Mouse (Mus musculus): ENCODE results near the gene Mtrr.
"Not testable (repeated sequence)": the region's sequence is repeated elsewhere in the genome, so short reads cannot be mapped to it uniquely, and the experiment has no call there.

Gene Mtrr

DNA sequence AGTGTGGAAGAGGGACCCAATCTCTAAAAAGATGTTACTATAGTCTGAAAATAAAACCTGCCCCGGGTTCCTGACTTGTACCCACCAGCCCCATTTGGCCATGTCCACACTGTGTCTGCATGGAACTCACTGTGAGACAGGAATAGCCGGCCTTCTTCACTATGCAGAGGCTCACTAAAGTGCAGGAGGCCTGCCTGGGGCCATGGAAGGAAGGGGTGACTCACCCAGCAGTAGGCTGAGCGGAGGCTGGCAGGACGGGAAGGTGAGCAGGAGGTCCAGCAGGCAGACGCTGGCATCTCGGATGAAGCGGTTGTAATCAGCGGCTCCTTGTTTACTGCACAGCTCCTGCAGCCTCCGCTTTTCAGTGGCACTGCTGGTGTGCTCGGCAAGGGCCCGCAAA lies 13.4 kb downstream of the Mtrr start:
- peak; percentile 56 for DNase-seq (ENCODE audit: low read depth, low spot score)

DNA sequence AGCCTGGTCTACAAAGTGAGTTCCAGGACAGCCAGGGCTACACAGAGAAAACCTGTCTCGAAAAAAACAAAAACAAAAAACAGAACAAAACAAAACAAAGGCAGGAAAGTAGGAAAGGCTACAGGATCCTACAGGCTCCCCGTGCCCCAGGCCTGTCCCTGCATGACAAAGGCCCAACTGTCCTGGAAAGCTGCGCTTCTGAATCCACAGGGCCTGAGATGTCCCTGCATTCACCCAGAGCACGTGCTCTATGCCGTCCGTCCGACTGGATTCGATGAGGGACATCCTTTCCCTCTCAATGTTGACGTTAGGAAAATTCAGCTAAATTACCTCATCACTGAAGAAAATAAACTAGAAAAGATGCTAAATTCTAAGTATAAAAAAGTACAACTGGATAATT lies 13.8 kb downstream of the Mtrr start:
- no peak for DNase-seq (ENCODE audit: low read depth, low spot score)

DNA sequence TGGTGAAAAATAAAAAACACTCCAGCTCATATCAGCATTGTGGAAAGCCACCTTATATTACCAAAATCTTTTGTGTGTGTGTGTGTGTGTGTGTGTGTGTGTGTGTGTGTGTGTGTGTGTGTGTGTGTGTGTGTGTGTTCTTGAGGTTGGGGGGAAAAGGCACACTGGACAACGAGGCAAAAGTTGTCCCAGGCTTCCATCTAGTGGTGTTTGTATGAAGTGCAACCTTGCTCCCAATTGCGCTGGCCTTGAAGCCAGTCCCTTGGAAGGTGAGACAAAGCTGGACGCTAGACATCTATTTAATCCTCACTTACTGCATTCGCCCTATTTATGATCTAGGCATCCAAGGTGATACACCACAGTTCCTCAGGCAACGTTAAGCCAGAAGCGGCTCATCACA lies 28.6 kb downstream of the Mtrr start:
- DNase-seq (ENCODE audit: low read depth, low spot score): not testable (repeated sequence)

Measured in 3T3-L1 (cell line).